Mouse (Mus musculus) spleen, postnatal 0 days (tissue): Measurements from ENCODE around the gene Tmprss4. TPM values are rescaled to one million over a fixed set of nuclear protein-coding genes. Genes with fewer than 3 reads are reported as not detected.

ENCODE experiments used
- polyA plus RNA-seq: library from polyadenylated mRNA; unstranded; fragments of >200 nt; fragmentation: Nextera tagmentation; extraction: Ambion mirVana; gene quantifications from 2 replicates; pipeline ENCODE4 v1.2.1, GENCODE M21; 2015

Gene Tmprss4
- polyA plus RNA-seq: 0.12 TPM in 1 of 2 replicates, not detected in the other

DNA sequence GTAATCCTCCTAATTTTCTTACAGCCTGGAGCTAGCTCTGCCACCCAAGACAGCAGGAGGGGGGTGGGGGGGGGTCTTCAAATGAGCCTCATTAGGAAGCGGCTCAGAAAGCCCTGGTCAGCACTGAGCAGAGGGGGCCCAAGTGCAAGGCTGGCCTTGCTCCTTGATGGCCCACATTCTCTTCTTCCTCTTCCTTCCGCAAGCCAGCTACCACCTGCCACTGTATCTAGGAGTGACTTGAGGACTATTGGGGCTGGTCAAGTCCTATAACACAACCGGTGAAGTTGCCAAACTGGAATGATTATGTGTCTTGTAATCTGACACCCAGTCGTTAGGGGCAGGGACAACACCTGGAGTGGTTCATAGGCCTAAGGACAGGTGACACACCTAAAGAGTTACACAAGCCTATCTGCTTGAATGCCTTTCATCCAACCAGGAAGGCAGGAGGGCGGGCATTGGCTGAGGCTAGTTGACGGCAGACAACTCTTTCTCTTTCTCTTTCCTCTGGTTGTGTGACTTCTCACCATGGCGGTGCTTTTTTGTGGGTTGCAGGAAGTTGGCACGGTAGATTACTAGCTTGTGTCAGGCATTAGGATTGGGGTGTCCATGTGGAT lies at the start of gene Tmprss4:
Gene Tmprss4, minus strand, starts transcription at position 296 of the 614 bp plus-strand sequence.

DNA sequence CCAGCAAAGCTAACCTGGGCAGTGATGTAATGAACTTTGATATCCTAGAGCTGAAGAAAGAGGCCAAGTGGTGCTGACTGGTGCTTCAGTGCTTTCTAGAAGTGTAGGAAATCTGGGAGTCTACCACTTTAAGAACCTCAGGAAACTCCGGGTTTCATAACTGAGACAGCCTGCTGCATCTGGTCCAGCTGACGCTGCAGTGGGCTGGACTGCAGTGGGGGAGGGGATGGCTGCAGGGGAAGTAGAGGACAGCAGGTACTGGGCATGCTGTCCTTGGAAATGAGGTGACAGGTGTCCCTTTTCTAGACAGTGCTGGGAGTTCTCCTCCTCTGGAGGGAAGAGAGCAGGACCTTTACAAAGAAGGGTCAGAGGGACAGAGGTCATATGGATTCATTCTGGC lies 22.1 kb downstream of the Tmprss4 start, which contains the start of gene BC049352:
Gene BC049352, plus strand, starts transcription at position 238 of the 400 bp plus-strand sequence.

DNA sequence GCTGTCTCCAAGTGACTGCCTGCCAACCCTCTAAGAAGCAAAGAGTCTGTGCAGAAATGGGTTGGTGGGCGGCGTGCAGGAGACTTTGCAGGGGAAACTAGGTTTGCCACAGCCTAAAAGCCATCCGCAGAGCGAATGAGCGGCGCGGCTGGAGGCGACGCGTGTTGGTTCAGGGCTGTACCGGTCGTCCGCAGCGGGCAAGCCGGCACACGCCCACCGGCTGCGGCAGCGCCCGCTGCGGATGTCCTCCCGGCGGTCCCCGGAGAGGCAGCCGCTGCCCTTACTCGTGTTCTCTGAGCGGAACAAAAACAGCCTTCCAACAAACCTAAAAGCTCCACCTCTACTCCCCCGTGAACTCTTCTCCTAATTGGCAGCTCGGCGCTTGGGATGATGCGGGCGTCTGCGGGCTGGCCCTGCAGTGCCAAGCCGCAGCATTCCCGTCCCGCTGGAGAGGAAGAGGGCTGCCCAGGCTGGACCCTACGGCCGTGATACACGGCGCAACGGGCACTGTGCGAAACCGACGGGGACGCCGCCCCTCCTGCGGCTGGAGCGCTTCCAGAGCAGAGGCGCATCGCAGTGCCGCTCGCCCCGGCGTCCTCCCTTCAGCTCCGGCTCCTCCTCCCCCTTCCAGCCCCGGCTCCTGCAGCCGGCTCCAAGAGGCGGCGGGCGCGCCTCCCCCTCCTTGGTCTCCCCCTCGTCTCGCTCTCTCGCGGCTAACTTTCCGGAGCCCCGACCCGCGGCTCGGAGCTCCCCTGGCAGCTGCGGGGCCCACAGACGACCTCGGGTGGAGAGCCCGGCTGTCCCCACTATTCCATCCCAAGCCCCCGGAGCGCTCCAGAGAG lies 65.5 kb downstream of the Tmprss4 start, which contains the start of gene Scn4b:
Gene Scn4b, plus strand, starts transcription at position 205 of the 842 bp plus-strand sequence.

Other genes with a start within 250 kb of the Tmprss4 start
- 10.6 and 11.0 TPM in 2 replicates for gene Ube4a, start 238.5 kb downstream of the Tmprss4 start, polyA plus RNA-seq
- gene Cd3g, start 223.7 kb downstream of the Tmprss4 start, polyA plus RNA-seq: 1.8 and 3.4 TPM in 2 replicates
- 4.1 and 4.5 TPM in 2 replicates for gene Cd3d, start 222.3 kb downstream of the Tmprss4 start, polyA plus RNA-seq
- gene Cd3e, start 194.5 kb downstream of the Tmprss4 start, polyA plus RNA-seq: 0.52 and 0.79 TPM in 2 replicates
- 0.42 and 0.55 TPM in 2 replicates for gene Mpzl2, start 164.3 kb downstream of the Tmprss4 start, polyA plus RNA-seq
- 0.70 and 1.1 TPM in 2 replicates for gene Mpzl3, start 148.9 kb downstream of the Tmprss4 start, polyA plus RNA-seq
- 10.2 and 10.3 TPM in 2 replicates for gene Jaml, start 124.9 kb downstream of the Tmprss4 start, polyA plus RNA-seq
- 0.38 and 0.42 TPM in 2 replicates for gene Scn2b, start 86.3 kb downstream of the Tmprss4 start, polyA plus RNA-seq
- gene Scn4b, start 65.7 kb downstream of the Tmprss4 start, polyA plus RNA-seq: 0.19 and 0.24 TPM in 2 replicates
- gene BC049352, start 22.1 kb downstream of the Tmprss4 start, polyA plus RNA-seq: 0.28 and 0.34 TPM in 2 replicates
- 3.3 and 5.8 TPM in 2 replicates for gene Il10ra, start 65.1 kb upstream of the Tmprss4 start, polyA plus RNA-seq
- not detected in 2 replicates for gene Tmprss13, start 115.0 kb upstream of the Tmprss4 start, polyA plus RNA-seq
- 15.5 and 17.0 TPM in 2 replicates for gene Fxyd6, start 166.1 kb upstream of the Tmprss4 start, polyA plus RNA-seq
- 0.67 and 0.82 TPM in 2 replicates for gene Fxyd2, start 195.6 kb upstream of the Tmprss4 start, polyA plus RNA-seq
- gene Dscaml1, start 222.5 kb upstream of the Tmprss4 start, polyA plus RNA-seq: not detected in 2 replicates